Mouse (Mus musculus): ENCODE results near the gene Vsig8. TPM values are rescaled to one million over a fixed set of nuclear protein-coding genes. Genes with fewer than 3 reads are reported as not detected.

Gene Vsig8
- polyA plus RNA-seq, 1 experiment from 2014 or later = 1.6 TPM

DNA sequence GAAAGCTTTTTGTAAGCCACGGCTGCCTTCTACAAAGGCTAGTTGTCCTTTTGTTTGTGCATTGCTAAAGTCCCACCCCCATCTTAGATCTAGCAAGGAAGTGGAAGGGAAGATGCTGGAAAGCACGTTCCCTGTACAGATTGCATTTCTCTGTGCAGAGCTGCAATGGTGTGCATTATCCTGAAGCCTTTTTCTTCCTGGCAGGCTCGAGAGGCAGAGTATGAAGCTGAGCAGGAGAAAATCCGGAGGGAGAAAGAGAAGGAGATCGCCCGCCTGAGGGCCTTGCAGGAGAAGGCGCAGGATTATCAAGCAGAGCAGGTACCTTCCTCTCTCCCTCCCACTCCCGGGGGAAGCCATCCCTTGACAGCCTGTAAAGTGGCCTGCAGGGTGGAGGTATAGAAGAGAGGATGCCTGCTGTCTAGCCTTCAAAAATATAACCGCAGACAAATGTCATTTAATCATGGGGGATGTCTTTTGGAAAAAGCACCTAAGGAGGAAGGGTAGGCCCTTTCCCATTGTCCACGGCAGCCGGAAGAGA lies 15.4 kb upstream of the Vsig8 start:
- Histone ChIP-seq H3K27me3 (ENCODE audit: control insufficient read depth, insufficient read depth, low read length) (no peaks in the 10 kb centered on the region), H3K9me3 (replicated peaks; ENCODE audit: control insufficient read depth, low read length) (no peaks in the 10 kb centered on the region), H3K4me2 (ENCODE audit: low read depth, low read length) (no peak overlapping the region), H3K4me3 (replicated peaks; ENCODE audit: low read length) (no peak overlapping the region), H3K9ac (ENCODE audit: low read length) (no peak overlapping the region), H3K4me1 (ENCODE audit: control insufficient read depth, insufficient read depth, low read length) (no peaks in the 10 kb centered on the region), H3K36me3 (ENCODE audit: control insufficient read depth, insufficient read depth, low read length) (no peaks in the 10 kb centered on the region), H3K27ac (ENCODE audit: low read length) (no peak overlapping the region)
- WGBS = 51% methylated on average over 11 of the region's 11 CpGs
- ATAC-seq (ENCODE audit: insufficient read depth, low FRiP score) = no peak

DNA sequence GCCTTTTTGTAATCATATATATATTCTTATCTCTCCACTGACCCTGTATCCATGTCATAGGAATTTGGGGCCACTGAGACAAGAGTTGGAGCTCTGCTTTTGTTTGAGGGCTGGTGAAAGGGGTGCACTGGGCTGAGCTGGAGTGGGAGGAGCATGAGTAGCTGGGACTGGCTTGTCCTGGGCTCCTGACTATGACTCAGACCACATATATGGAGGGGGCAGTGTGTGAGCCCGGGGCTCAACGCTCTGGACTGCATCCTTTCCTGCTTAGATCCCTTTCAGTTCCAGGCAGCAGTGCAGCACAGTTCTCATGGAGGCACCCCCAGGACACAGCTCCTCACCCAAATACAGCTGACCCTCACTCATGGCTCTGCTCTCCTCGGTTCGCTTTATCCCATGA lies 9.7 kb upstream of the Vsig8 start:
- WGBS = 81% methylated on average over 4 of the region's 4 CpGs
- Histone ChIP-seq H3K27ac (ENCODE audit: low read length) (no peak overlapping the region), H3K36me3 (ENCODE audit: control insufficient read depth, insufficient read depth, low read length) (no peaks in the 10 kb centered on the region), H3K27me3 (ENCODE audit: control insufficient read depth, insufficient read depth, low read length) (no peaks in the 10 kb centered on the region), H3K9ac (ENCODE audit: low read length) (no peak overlapping the region), H3K4me3 (replicated peaks; ENCODE audit: low read length) (no peak overlapping the region), H3K4me2 (ENCODE audit: low read depth, low read length) (no peak overlapping the region), H3K9me3 (replicated peaks; ENCODE audit: control insufficient read depth, low read length) (no peaks in the 10 kb centered on the region), H3K4me1 (ENCODE audit: control insufficient read depth, insufficient read depth, low read length) (peaks cover 10% of the 10 kb centered on the region)
- no peak for ATAC-seq (ENCODE audit: insufficient read depth, low FRiP score)

DNA sequence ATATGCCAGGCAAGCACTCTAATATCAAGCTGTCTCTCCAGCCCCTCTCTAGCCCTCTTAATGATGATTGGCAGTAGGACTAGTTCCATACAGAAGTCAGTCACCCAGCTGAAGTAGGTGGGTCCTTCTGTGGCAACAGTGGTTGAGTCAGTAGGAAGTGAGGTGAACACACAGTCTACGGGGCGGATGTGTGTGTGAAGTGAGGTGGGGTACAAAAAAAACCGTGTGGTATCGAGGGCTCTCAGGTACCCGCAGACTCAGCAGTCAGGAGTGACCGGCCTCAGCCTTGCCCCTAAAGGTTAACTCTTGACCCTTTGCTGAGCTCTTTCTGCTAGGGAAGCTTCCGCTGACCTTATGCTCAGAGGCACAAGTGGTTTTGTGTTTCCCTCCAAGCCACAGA lies 7.2 kb upstream of the Vsig8 start:
- Histone ChIP-seq H3K4me1 (ENCODE audit: control insufficient read depth, insufficient read depth, low read length) (peaks cover 12% of the 10 kb centered on the region), H3K27me3 (ENCODE audit: control insufficient read depth, insufficient read depth, low read length) (no peaks in the 10 kb centered on the region; the same call in 1 of the 2 replicates), H3K9me3 (replicated peaks; ENCODE audit: control insufficient read depth, low read length) (no peaks in the 10 kb centered on the region), H3K4me2 (ENCODE audit: low read depth, low read length) (no peak overlapping the region), H3K36me3 (ENCODE audit: control insufficient read depth, insufficient read depth, low read length) (no peaks in the 10 kb centered on the region), H3K27ac (ENCODE audit: low read length) (no peak overlapping the region), H3K9ac (ENCODE audit: low read length) (no peak overlapping the region), H3K4me3 (replicated peaks; ENCODE audit: low read length) (no peak overlapping the region)
- ATAC-seq (ENCODE audit: insufficient read depth, low FRiP score) = no peak
- 47% methylated on average over 7 of the region's 7 CpGs for WGBS

DNA sequence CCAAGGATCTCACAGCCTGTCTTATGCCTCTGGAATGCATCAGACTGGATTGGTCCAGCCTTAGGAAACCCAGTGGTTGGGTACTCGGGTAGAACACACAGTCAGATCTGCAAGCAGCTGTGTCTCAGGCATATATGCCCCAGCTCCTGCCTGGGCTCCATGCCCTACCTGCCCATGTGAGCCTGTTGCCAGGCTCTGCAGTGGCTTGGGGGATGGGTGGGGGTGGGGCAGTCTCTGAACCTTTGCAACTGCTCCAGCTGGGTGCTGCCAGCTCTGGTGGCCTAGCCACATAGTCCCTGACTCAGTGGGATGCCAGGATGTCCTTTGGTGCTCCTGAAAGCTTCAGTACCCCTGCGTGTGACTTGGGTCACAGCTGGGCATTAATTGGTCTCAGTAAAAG lies 6.4 kb upstream of the Vsig8 start:
- WGBS = 29% methylated on average over 2 of the region's 2 CpGs
- ATAC-seq (ENCODE audit: insufficient read depth, low FRiP score) = no peak
- Histone ChIP-seq H3K4me3 (replicated peaks; ENCODE audit: low read length) (peak overlapping the region; percentile 57), H3K27me3 (ENCODE audit: control insufficient read depth, insufficient read depth, low read length) (no peaks in the 10 kb centered on the region; the same call in 1 of the 2 replicates), H3K27ac (ENCODE audit: low read length) (peak overlapping the region; percentile 79), H3K9me3 (replicated peaks; ENCODE audit: control insufficient read depth, low read length) (no peaks in the 10 kb centered on the region), H3K4me1 (ENCODE audit: control insufficient read depth, insufficient read depth, low read length) (peaks cover 12% of the 10 kb centered on the region), H3K4me2 (ENCODE audit: low read depth, low read length) (peak overlapping the region; percentile 68), H3K9ac (ENCODE audit: low read length) (peak overlapping the region; percentile 71; the same call in 1 of the 2 replicates), H3K36me3 (ENCODE audit: control insufficient read depth, insufficient read depth, low read length) (no peaks in the 10 kb centered on the region)

DNA sequence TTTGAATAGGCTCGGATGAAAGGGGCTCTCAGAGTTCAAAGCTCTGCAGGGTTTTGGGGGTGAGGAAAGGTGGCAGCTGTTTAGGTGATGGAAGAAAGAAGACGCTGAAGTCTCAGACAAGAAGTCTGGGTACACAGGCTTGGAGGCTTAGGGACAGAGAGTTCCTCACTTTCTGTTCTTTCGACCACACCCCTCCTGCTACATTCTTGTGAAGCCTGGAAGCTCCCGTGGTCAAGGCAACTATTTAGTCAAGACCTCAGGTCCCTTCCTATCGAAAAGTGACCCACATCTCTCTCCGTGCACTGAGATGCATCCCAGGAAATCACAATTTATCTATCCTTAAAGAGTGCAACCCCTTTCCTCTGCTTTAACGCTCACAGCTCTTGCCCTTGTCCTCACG lies 6.0 kb upstream of the Vsig8 start:
- Histone ChIP-seq H3K9me3 (replicated peaks; ENCODE audit: control insufficient read depth, low read length) (no peaks in the 10 kb centered on the region), H3K36me3 (ENCODE audit: control insufficient read depth, insufficient read depth, low read length) (no peaks in the 10 kb centered on the region), H3K4me1 (ENCODE audit: control insufficient read depth, insufficient read depth, low read length) (peaks cover 12% of the 10 kb centered on the region), H3K27ac (ENCODE audit: low read length) (peak overlapping the region; percentile 79), H3K4me3 (replicated peaks; ENCODE audit: low read length) (peak overlapping the region; percentile 57), H3K9ac (ENCODE audit: low read length) (peak overlapping the region; percentile 71), H3K4me2 (ENCODE audit: low read depth, low read length) (peak overlapping the region; percentile 68), H3K27me3 (ENCODE audit: control insufficient read depth, insufficient read depth, low read length) (no peaks in the 10 kb centered on the region; the same call in 1 of the 2 replicates)
- ATAC-seq (ENCODE audit: insufficient read depth, low FRiP score) = no peak
- 8% methylated on average over 8 of the region's 8 CpGs for WGBS

DNA sequence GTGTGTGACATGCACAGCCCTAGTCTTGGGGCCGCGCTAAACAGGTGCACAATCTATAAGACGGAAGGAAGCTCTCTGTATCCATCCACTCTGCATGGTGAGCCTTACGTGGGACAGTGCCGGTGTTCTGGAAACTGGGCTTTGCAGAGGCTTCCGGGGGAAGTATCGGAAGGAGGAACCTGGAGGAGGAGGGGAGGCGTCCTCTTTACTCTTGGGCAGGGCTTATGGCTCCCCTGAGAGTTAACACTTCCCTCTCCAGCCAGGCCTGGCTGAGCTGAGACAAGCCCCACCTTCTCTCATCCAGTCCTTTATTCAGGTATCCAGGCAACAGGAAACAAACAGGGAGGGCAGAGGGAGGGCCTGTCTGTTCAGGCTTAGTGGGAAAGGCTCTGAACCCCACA lies 5.2 kb upstream of the Vsig8 start:
- Histone ChIP-seq H3K4me2 (ENCODE audit: low read depth, low read length) (peak overlapping the region; percentile 68), H3K4me3 (replicated peaks; ENCODE audit: low read length) (peak overlapping the region; percentile 57), H3K27me3 (ENCODE audit: control insufficient read depth, insufficient read depth, low read length) (no peaks in the 10 kb centered on the region; the same call in 1 of the 2 replicates), H3K36me3 (ENCODE audit: control insufficient read depth, insufficient read depth, low read length) (no peaks in the 10 kb centered on the region), H3K4me1 (ENCODE audit: control insufficient read depth, insufficient read depth, low read length) (peaks cover 12% of the 10 kb centered on the region), H3K9me3 (replicated peaks; ENCODE audit: control insufficient read depth, low read length) (no peaks in the 10 kb centered on the region), H3K27ac (ENCODE audit: low read length) (peak overlapping the region; percentile 79), H3K9ac (ENCODE audit: low read length) (peak overlapping the region; percentile 71)
- peak; percentile 93 for ATAC-seq (ENCODE audit: insufficient read depth, low FRiP score)
- under 1% methylated on average over 8 of the region's 8 CpGs for WGBS

DNA sequence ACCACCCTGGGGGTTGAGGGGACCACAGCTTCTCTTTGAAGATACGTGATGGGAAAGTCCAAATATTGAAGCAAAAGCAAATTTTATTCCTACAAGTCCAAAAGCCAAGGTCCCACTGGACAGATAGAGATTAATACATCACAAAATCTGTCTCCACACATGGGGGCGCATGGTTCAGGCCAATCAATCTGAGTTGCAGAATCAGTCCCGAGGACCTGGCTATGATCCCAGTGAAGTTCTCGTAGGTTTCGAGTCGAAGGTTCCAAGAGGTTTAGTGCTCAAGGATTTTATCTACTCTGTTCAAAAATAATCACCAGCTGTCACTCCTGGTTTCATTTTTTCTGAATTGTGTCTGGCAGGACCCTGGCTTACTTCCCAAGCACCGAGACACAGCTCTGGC lies 4.7 kb upstream of the Vsig8 start:
- 28% methylated on average over 7 of the region's 7 CpGs for WGBS
- peak overlapping the region; percentile 46 for H3K27ac ChIP-seq (ENCODE audit: low read length)
- peak overlapping the region; percentile 57; the same call in 1 of the 2 replicates for H3K4me3 ChIP-seq (replicated peaks; ENCODE audit: low read length)
- peak overlapping the region; percentile 68 for H3K4me2 ChIP-seq (ENCODE audit: low read depth, low read length)
- no peak for ATAC-seq (ENCODE audit: insufficient read depth, low FRiP score)
- H3K36me3 ChIP-seq (ENCODE audit: control insufficient read depth, insufficient read depth, low read length) = no peaks in the 10 kb centered on the region
- no peaks in the 10 kb centered on the region; the same call in 1 of the 2 replicates for H3K27me3 ChIP-seq (ENCODE audit: control insufficient read depth, insufficient read depth, low read length)
- H3K4me1 ChIP-seq (ENCODE audit: control insufficient read depth, insufficient read depth, low read length) = peaks cover 12% of the 10 kb centered on the region
- no peaks in the 10 kb centered on the region for H3K9me3 ChIP-seq (replicated peaks; ENCODE audit: control insufficient read depth, low read length)
- H3K9ac ChIP-seq (ENCODE audit: low read length) = 0 out of 2 replicates have a peak overlapping the region, but pooled peaks have one; percentile 23

DNA sequence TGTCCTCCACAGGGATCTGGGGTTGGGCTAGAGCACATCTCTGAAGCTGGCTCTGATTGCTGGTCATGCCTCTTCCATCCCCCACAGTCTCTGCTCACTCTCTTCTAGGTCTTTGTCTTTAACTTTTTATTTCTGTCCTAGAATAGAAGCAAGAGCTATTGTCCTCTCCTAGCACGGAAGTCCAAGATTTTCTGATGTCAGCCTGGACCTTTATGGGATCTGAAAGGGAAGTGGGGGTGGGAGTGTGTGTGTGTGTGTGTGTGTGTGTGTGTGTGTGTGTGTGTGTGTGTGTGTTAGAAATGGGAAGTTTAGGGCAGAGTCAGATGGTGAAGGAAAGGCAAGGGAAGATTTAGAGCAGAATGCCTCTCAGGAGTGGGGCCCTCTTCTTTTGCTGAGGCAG lies 3.1 kb upstream of the Vsig8 start:
- Histone ChIP-seq H3K36me3 (ENCODE audit: control insufficient read depth, insufficient read depth, low read length) (no peaks in the 10 kb centered on the region), H3K27me3 (ENCODE audit: control insufficient read depth, insufficient read depth, low read length) (no peaks in the 10 kb centered on the region; the same call in 1 of the 2 replicates), H3K4me2 (ENCODE audit: low read depth, low read length) (no peak overlapping the region), H3K4me1 (ENCODE audit: control insufficient read depth, insufficient read depth, low read length) (peaks cover 12% of the 10 kb centered on the region), H3K9me3 (replicated peaks; ENCODE audit: control insufficient read depth, low read length) (no peaks in the 10 kb centered on the region), H3K27ac (ENCODE audit: low read length) (peak overlapping the region; percentile 81; the same call in 1 of the 2 replicates), H3K4me3 (replicated peaks; ENCODE audit: low read length) (no peak overlapping the region), H3K9ac (ENCODE audit: low read length) (no peak overlapping the region)
- no peak for ATAC-seq (ENCODE audit: insufficient read depth, low FRiP score)
- 64% methylated on average over 1 of the region's 1 CpGs for WGBS

DNA sequence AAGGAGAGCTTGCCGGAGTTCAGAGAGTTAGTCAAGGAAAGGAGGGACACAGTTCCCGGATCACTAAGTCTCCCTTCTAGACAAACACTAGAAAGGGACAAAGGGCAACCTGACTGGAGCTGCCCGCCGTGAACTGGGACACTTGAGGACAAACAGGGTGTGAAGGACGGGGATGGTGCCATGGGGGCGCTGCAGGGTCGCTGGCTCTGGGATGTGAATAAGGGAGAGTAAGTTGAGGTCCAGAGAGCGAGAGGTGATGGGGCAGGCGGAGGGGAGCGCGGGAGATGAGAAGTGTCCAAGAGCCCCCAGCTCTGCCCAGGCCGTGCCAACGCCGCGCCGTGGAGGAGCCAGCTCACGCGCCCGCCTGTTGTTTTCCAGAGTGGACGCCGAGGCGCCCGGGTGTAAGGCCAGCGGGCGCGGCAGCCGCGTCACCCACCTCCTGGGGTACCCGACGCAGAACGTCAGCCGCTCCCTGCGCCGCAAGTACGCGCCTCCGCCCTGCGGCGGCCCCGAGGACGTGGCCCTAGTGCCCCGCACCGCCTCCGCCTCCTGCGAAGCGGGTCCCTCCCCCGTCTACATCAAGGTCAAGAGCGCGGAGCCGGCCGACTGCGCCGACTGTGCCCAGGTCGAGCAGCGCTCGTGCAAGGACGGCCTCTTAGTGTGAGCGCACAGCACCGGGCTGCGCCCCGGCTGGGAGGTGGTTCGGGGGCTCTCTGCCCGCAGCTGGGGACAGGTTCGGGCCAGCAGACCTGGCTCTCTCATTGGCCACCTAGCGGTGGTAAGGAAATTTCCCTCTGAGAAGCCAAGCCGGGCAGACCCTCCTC lies 7.1 kb downstream of the Vsig8 start:
- WGBS = under 1% methylated on average over 66 of the region's 66 CpGs
- Histone ChIP-seq H3K27me3 (ENCODE audit: control insufficient read depth, insufficient read depth, low read length) (peaks cover 16% of the 10 kb centered on the region), H3K9ac (ENCODE audit: low read length) (peak overlapping the region; percentile 82), H3K4me2 (ENCODE audit: low read depth, low read length) (peak overlapping the region; percentile 93), H3K27ac (ENCODE audit: low read length) (peak overlapping the region; percentile 44; the same call in 1 of the 2 replicates), H3K36me3 (ENCODE audit: control insufficient read depth, insufficient read depth, low read length) (no peaks in the 10 kb centered on the region), H3K4me3 (replicated peaks; ENCODE audit: low read length) (peak overlapping the region; percentile 72), H3K9me3 (replicated peaks; ENCODE audit: control insufficient read depth, low read length) (no peaks in the 10 kb centered on the region), H3K4me1 (ENCODE audit: control insufficient read depth, insufficient read depth, low read length) (peaks cover 12% of the 10 kb centered on the region; the same call in 1 of the 2 replicates)
- peak; percentile 87 for ATAC-seq (ENCODE audit: insufficient read depth, low FRiP score)
